Mouse (Mus musculus): Measurements from ENCODE around the gene Zfp369. TPM values are rescaled to one million over a fixed set of nuclear protein-coding genes. Genes with fewer than 3 reads are reported as not detected.
"Not testable (repeated sequence)": the region's sequence is repeated elsewhere in the genome, so short reads cannot be mapped to it uniquely, and the experiment has no call there.

Zfp369 gene
- 10 to 100 TPM in 3 of 4 experiments, 1 to 10 TPM in 1; 9.9 to 12.9 (median 11.1) TPM for total RNA-seq (2022)

DNA sequence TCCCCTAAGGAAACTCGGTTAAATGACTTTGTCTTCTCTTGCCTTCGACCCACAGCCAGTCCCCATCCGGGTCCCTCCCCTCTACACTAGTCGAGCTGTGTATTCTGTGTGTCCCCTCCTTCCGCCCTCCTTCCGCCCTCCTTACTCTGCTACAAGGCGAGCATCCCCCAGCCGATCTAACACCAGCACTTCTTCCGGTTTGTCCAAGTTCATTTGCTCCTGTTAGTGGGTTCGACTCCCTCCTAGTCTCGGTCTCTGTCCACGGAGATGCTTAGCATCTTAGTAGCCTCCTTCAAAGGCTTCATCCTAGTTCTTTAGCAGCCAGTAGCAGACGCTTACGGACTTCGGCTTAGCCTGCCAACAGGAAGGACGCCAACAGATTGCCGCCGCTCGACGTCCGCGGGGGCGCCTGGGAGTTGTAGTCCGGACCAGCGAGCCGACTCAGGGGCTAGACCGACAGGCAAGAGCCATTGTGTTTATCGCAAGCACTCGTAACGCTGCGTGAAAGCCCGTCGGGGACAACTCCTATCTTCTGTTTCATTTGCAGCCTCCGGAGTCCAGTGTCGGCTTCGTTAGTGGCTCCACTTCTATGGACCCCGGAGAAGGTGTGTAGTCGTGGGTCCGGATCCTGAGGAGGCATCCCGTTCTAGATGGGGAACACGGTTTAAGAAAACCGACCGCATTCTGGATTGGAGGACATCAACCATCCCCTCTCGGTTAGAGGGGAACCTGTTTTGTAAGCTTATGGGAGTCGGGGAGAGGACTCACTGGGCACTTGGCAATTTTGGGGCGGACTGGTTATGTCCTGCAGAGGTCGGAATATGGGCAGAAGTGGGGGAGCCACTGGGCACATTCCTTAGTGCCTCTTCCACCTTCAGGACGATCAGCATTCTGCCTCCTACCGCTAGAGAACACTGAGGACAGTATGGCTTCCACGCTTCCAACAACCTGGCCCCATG, at the start of gene Zfp369:
Gene Zfp369 (plus strand): TSS at position 432 of the 959 bp plus-strand sequence.
- peak; percentile 84 to 86 for DNase-seq (ENCODE audit: low spot score in 2 of 2)

DNA sequence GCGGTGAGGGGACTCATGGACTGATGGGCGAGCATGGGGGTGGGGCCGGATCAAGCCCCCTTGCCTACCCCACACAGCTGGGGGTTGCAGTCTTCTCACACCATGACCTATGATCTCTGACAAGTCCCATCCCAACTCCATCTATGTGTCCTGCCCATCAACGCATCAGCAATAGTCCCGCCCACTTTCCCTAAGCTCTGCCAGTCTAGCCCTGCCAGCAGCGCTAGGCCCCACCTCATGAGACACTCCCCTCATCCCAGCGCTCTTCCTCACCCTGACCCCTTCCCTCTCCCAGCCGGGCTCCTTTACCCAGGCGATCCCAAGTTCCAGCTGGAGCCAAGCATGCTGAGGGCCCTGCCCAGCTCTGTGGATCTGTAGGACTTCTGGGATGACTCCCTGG, 41.4 kb upstream of the Zfp369 start:
- no peak for DNase-seq (ENCODE audit: low spot score in 2 of 2)

DNA sequence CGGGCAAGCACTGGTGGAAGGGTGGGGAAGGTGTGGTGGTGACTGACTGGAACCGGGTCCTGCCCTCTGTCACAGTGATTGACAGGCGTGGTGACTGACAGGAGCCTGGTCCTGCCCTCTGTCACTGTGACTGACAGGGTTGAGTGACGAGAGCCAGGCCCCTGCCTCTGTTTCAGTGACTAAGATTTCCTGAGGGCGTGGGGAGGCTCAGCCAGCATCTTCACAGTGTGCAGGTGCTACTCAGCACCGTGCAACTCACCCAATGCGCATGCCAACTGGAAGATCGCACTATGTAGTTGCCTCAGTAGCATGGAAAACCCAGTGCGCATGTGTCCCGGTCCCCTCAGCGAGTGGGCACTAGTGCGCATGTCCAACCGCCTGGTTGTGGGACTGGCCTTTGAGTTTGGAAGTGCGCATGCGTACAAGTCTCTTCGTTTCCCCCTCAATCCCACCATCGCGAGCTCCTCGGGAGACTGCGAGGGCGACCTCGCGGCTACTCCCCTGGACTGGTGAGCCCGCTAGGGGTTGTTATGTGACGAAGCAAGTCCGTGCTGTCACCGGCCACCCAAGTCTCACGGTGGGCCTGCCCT, 38.0 kb upstream of the Zfp369 start:
- peak; percentile 92 to 93 for DNase-seq (ENCODE audit: low spot score in 2 of 2)

DNA sequence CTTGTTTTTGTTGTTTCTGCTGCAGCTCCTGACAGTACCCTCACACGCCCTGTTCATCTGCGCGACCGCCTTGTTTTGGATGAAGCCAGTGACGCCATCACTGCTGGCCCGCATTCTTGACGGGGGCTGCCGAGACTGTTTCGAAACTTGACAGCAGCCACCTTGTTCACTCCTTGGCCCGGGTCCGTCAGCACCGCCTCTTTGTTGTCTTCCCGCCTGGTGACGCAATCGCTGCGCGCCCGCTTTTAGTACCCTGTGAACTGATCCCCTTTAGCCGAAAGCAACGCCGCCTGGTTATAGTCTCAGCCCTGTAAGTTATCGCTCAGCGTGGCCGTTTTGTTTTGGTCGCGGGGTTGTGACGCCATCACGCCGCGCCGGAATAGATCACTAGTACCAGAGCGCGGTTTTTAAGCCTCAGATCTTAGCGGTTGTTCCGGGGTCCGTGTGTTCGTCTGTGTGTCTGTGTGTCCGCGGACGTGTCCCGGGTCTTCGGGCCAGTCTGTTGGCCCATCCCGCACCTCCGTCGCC, 37.5 kb upstream of the Zfp369 start:
- DNase-seq (ENCODE audit: low spot score in 2 of 2): peak; percentile 84 to 85

DNA sequence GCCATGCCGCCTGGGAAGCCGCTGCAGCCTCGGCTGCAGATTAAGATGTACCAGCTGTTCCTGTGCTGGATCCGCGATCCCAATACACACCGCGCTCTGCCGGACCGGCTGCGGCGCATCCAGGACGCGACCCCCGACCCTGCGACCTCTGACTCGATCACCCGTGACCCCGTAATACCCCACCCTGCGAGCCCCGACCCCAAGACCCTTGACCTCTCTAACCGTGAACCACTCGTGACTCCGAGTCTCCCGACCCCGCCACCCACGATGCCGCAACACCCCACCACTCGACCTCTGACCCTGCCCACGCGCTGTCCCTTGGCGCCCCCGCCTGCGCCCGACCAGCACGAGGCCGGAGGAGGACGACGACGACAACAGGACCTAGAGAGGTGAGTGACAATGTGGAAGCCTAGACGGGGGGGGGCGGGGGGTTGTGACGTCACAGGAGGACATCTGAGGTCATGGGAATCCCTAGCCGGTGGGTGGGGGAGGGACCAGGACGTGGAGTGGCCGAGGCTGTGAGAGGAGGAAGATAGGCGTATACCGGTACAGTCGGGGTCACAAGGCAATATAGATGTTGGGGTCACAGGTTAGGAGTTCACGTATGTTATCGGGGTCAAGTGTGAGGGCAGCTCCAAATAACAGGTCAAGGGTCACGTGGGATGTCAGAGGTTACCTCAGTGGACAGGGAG, 36.8 kb upstream of the Zfp369 start:
- DNase-seq (ENCODE audit: low spot score in 2 of 2): no peak

DNA sequence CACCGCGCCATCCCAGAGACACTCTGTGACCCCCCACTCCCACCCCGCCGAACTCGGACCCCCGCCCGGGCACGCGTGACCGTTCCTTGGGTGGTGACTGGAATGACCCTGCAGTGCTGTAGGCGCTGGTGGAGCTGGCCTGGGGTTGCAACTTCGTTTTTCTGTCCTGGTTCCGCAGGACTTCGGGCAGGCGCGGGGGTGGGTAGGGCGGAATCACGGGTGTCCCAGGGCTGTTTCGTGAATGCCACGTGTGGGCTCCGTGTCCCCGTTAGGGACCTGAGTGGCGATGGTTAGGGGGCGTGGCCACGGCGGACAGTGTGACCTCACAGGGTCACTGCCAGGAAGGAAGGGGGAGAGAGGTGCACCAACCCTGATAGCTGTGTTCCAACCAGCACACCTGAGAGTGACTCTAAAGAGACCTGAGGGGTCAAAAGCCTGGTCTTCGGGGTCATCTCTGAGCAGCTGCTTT, 36.3 kb upstream of the Zfp369 start:
- no peak for DNase-seq (ENCODE audit: low spot score in 2 of 2)

DNA sequence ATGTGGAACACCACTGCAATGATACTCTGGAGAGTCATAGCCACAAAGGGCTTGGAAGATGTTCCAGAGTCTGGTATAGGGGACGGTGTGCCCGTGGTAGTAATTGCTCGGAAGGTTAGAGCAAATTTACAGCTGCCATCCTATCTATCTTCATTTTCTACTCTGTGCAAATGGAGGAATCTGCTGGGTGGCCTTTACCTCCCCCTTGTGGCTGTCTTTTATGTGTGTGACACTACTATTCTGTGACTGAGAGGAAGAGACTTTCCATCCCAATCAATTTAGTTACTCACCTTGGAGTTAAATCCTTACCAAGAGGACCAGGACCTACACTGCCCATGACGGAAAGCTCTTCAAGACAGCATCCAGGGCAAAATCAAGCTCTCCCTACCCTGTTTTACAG, 35.3 kb upstream of the Zfp369 start:
- no peak for DNase-seq (ENCODE audit: low spot score in 2 of 2)

DNA sequence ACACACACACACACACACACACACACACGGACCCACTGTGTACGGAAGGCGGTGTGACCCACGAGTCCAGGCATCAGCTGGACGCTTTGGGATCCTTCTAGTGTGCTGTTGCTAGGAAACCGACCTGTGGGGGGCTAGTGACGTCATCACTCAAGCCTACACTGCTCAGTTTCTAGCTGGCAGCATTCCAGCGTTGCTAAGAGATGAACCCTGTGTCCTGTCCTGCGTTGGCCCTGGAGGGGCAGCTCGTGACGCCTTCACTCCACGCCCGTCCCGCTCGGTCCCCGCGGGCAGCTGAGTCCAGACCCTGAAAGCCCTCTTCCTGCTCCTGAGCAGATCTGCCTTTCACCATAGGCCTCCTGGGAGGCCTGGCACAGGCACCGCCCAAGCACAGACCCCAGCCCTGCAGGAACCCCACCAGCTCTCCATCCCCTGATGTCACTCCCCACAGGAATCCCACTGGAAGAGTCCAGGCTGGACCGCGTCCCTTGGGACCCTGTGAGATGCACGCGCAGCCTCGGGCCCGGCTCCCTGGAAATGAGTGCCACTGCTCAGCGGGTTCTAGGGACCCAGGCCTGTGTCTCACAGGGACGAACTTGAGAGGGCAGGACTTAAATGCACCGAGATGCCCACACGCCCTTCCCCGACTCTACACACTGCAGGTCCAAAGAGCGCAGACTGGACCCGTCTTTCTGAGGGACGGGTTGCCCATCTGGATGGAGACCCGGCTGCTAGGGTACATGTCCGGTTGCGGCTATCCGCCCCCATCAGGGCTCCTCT, 20.2 kb upstream of the Zfp369 start:
- DNase-seq (ENCODE audit: low spot score in 2 of 2): no peak

DNA sequence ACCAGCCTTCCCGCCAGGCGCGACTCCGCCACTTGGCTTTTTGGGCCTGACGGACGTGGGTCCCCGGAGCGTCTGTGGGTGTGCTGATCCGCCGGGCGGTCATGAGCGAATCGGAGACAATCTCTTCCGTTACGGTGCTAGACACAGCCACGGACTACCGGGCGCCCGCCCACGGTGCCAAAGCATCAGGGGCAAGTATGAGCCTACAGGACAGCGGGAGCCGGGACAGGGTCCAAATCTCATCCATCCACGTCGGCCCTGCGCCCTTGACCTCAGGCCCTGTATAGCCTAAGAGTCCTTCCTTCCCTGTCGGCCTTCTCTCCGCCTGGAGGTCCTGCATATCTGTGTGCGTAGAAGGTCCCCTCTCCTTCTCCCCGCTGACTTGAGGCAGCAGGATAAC, 19.4 kb upstream of the Zfp369 start, which contains the start of gene Gm10775:
Gene Gm10775 (plus strand): TSS at position 301 of the 400 bp plus-strand sequence.
- DNase-seq (ENCODE audit: low spot score in 2 of 2): no peak

DNA sequence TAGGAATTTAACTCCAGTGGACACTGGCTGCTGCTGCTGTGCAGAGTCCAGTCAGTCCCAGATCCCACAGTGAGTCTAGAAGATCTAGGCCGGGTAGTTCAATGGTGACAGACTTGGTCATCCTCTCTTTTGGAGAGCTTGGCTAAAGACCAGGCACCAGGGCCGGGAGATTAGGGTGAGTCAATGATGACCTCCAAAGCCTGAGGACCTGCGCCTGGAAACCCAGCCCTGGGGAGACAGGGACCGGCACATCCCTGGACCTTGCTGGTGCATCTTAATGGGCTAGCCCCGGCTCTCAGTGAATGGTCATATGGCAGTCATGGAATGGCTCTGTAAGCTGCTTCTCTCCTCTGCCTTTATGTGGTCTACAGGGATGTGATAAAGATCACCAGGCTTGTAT, 16.5 kb upstream of the Zfp369 start:
- DNase-seq (ENCODE audit: low spot score in 2 of 2): no peak

DNA sequence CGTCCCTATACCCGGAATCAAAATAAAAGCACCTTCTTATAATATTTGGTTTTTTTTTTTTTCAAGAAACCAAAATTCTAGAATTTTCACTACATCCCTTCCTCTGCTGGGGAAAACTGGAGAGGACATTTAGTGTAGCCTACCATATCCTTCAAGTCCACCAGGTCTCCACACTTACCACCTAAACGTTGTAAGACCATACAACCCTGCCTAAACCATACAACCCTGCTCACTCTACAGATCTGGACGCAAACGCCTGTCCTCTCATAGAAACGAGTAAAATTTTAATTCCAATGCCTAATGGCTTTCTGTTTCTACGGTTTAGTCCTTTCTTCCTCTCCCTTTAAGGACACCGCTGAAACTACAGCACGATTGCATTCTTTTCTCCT, 626 bp upstream of the Zfp369 start:
- DNase-seq (ENCODE audit: low spot score in 2 of 2): no peak

DNA sequence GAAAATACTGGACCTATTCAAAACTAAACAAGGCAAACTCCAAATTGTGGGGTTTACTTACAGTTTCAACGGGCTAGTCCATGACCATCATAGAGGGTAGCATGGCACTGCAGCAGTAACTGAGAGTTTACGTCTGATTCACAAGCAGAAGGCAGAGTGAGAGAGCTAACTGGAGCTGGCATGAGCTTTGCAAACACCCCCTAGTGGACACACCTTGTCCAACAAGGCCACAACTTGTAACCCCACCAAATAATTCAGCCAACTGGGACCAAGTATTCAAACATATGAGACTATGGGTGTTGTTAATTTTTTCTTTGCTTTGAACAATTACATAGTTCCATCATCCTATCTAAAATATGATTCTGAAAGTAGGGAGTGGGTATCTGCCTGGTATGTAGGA, 8.2 kb downstream of the Zfp369 start:
- no peak for DNase-seq (ENCODE audit: low spot score in 2 of 2)

DNA sequence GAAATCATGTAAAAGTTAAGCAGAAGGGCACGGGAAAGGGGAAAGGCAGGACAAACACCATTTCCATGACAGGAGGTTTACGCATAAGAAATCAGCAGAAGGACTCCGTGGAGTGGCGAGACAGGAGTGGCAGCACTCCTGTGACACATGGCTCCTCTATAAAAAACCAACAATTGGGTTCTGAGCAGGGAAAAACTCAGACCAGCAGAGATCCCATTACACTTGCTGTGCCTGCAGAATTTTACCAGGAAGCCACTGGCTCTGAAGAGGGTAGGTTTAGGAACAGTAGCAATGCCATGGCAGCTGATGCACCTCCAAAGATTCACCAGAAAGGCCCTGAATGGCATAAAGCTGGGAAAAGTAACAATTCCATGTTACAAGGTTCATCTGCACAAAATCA, 17.7 kb downstream of the Zfp369 start:
- no peak for DNase-seq (ENCODE audit: low spot score in 2 of 2)

DNA sequence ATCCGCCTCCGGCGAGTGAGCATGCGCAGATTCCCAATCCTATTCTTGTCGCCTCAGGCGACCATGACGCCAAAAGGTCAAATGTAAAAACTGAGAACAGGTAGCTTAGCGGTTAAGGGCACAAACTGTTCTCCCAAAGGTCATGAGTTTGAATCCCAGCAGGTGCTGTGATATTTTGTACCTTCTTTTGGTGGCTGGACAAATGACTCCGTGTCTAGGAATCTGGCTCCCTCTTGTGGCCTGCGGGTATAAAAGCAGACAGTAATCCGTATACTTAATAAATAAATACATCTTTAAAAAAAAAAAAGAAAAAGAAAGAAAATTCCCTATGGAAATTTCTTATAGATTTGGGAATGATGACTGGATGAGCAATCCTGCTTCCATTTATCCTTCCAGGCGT, 32.2 kb downstream of the Zfp369 start:
- not testable (repeated sequence) for DNase-seq (ENCODE audit: low spot score in 2 of 2)

DNA sequence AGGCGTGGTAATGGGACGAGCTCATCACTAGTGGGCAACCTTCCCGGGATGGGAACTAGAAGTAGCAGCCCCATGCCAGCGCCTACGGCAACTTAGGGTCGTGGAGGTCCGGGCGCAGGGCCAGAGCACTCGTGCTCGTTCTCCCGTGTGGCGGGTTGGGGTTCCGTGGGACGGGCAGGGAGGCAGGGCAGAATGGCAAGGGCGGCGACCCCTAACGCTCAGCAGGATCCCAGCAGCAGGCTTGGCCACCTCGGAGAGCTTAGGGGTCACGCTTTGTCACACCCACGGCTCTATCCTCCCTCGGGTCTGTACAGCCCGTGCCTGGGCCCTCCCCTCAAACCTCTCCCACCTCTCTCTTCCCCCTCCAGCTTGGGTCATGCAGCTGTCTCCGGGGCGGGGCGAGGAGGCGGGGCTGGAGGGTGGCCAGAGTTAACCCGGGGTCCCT, 32.7 kb downstream of the Zfp369 start:
- DNase-seq (ENCODE audit: low spot score in 2 of 2): no peak

DNA sequence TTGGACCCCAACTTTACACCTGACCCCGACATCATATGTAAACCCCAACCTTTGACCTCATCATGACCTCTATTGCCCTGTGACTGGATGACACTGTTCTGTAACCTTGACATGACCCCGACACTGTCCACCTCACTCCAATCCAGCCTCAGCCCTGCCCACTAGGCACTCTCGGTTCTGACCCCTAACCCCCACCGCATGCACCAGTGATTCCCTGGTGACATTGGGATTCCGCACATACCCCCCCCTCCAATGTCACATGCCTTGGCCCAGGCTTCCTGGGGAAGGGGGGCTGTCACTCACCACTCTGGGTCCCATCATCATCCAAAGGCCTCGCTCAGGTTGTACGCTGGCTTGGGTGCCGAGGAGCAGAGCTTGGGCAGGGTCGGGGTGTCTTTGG, 33.2 kb downstream of the Zfp369 start:
- DNase-seq (ENCODE audit: low spot score in 2 of 2): no peak

DNA sequence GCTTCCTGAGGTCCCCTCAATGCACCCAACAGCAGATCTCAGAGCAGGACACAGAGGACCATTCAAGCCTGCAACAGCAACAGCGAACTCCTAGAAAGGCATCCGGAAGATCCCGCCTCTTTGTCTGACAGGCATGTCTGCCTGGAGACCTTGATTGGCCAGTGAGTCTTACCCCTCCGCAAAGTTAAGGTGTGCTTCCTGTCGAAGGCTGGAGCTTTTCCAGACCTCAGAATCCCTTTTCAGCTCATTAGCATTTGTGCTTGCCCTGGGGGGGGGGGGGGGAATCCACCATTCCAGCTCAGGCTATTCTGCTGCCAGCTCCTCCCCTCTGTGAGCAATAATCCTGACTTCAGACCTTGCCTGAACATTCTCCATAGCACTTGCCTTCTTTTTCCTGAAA, 69.9 kb downstream of the Zfp369 start:
- DNase-seq (ENCODE audit: low spot score in 2 of 2): not testable (repeated sequence)

DNA sequence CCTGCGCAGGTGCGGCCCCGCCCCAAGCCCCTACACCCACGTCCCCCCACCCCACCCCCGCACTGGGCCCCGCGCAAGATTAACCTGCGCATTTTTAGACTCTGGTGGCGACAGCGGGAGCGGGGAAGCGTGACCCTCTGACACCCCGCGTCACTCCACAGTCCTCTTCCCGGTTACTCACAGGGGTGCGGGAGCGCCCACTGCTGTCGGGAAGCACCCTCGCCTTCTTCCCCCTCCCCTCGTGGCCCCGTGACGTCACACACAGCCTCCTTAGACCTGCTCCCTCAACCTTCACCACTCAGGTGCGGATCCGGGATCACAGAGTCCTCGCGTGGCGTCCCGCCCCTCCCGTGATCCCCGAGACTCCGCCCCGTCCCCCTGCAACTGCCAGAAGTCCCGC, 73.2 kb downstream of the Zfp369 start:
- not testable (repeated sequence) for DNase-seq (ENCODE audit: low spot score in 2 of 2)
